Mouse (Mus musculus): ENCODE results near the gene Il18.
"Not testable (repeated sequence)": the region's sequence is repeated elsewhere in the genome, so short reads cannot be mapped to it uniquely, and the experiment has no call there.

The Il18 gene

GRCm38 (mm10) chr9:50602055-50602845 is 47.6 kb downstream of the Il18 start:
- peak in 1 of 2 experiments; percentile 51 for DNase-seq (ENCODE audit: inconsistent age in 2 of 2, low spot score in 1 of 2)

- DNase-seq (ENCODE audit: inconsistent age in 2 of 2, low spot score in 1 of 2) = peak; percentile 95 to 98
These were observed 48.8 kb downstream of the Il18 start, which contains the start of the genes Sdhd and Timm8b for GRCm38 (mm10) chr9:50603189-50603997. TSS of gene Sdhd (minus strand) at chr9:50603812. TSS of gene Timm8b (plus strand) at chr9:50603910.

GRCm38 (mm10) chr9:50603998-50604324 is 49.3 kb downstream of the Il18 start:
- no peak for DNase-seq (ENCODE audit: inconsistent age in 2 of 2, low spot score in 1 of 2)

- no peak for DNase-seq (ENCODE audit: inconsistent age in 2 of 2, low spot score in 1 of 2)
These were observed 49.7 kb downstream of the Il18 start for GRCm38 (mm10) chr9:50604338-50604737.

GRCm38 (mm10) chr9:50612115-50612514 is 57.5 kb downstream of the Il18 start:
- no peak for DNase-seq (ENCODE audit: inconsistent age in 2 of 2, low spot score in 1 of 2)

GRCm38 (mm10) chr9:50616161-50616560 is 61.5 kb downstream of the Il18 start:
- DNase-seq (ENCODE audit: inconsistent age in 2 of 2, low spot score in 1 of 2) = no peak

- peak; percentile 91 to 98 for DNase-seq (ENCODE audit: inconsistent age in 2 of 2, low spot score in 1 of 2)
These were observed 62.4 kb downstream of the Il18 start, which contains the start of the genes Pih1d2 and Nkapd1 for GRCm38 (mm10) chr9:50616766-50617603. TSS of gene Pih1d2 (plus strand) at chr9:50617321. TSS of gene Nkapd1 (minus strand) at chr9:50617464.

GRCm38 (mm10) chr9:50617794-50618330 is 63.2 kb downstream of the Il18 start:
- DNase-seq (ENCODE audit: inconsistent age in 2 of 2, low spot score in 1 of 2) = no peak

- DNase-seq (ENCODE audit: inconsistent age in 2 of 2, low spot score in 1 of 2) = not testable (repeated sequence)
These were observed 76.3 kb downstream of the Il18 start for GRCm38 (mm10) chr9:50630903-50631302.
